Mouse (Mus musculus) stomach, postnatal 0 days (tissue): Measurements from ENCODE around the gene Ell3. TPM values are rescaled to one million over a fixed set of nuclear protein-coding genes. Genes with fewer than 3 reads are reported as not detected.
"Not testable (repeated sequence)": the region's sequence is repeated elsewhere in the genome, so short reads cannot be mapped to it uniquely, and the experiment has no call there.

Experiments used
- ATAC-seq: fragments of 200-750 bp; cut with Nextera tagmentation; 2 replicates; pipeline ENCODE4 v1.8.0; 2017; ENCODE audit not compliant: low FRiP score, low TSS enrichment
- DNase-seq: peaks from one replicate; pipeline ENCODE4 v3.0.0-alpha.2; 2016; ENCODE audit warnings: low spot score
- H3K27ac ChIP-seq: fragments of 300-500 bp; sonication (generic); replicated peaks from 2 replicates; pipeline ENCODE4 v1.5.1; 2014; ENCODE audit warnings: mild to moderate bottlenecking, control low read depth
- H3K27me3 ChIP-seq: fragments of 300-500 bp; sonication (generic); 2 replicates; pipeline ENCODE4 v1.6.1; 2014; ENCODE audit warnings: low read length; ENCODE audit not compliant: control insufficient read depth, insufficient read depth
- H3K36me3 ChIP-seq: fragments of 300-500 bp; sonication (generic); 2 replicates; pipeline ENCODE4 v1.6.1; 2014; ENCODE audit warnings: low read length, mixed read lengths; ENCODE audit not compliant: control insufficient read depth, insufficient read depth
- H3K4me1 ChIP-seq: fragments of 300-500 bp; sonication (generic); replicated peaks from 2 replicates; pipeline ENCODE4 v1.6.1; 2014; ENCODE audit warnings: antibody characterized with exemption; ENCODE audit not compliant: control insufficient read depth, insufficient read depth
- H3K4me2 ChIP-seq: fragments of 300-500 bp; sonication (generic); replicated peaks from 2 replicates; pipeline ENCODE4 v1.6.1; 2014; ENCODE audit warnings: low read depth, mild to moderate bottlenecking, control low read depth, moderate library complexity
- H3K4me3 ChIP-seq: fragments of 300-500 bp; sonication (generic); 2 replicates; pipeline ENCODE4 v1.5.1; 2014; ENCODE audit warnings: low read depth, low read length, control low read depth
- H3K9ac ChIP-seq: fragments of 300-500 bp; sonication (generic); 2 replicates; pipeline ENCODE4 v1.6.1; 2014; ENCODE audit warnings: mild to moderate bottlenecking, low read length, control low read depth, mixed read lengths
- H3K9me3 ChIP-seq: fragments of 300-500 bp; sonication (generic); 2 replicates; pipeline ENCODE4 v1.6.1; 2016; ENCODE audit warnings: low read length; ENCODE audit not compliant: control insufficient read depth
- CTCF ChIP-seq: IDR thresholded peaks from 2 replicates; pipeline ENCODE4 v1.5.1; 2016; ENCODE audit warnings: antibody characterized with exemption, low read depth, mild to moderate bottlenecking, moderate library complexity
- EP300 ChIP-seq: optimal IDR thresholded peaks from 2 replicates; pipeline ENCODE3; 2016; ENCODE audit warnings: antibody characterized with exemption
- WGBS: fragments of 180-500 bp; shearing (Covaris S2); extraction: QIAGEN DNeasy Blood & Tissue Kit; methylation state at CpG from one replicate; pipeline ENCODE4 v1.1.7; 2014; 5-methylcytosine and 5-hydroxymethylcytosine counted together
- polyA plus RNA-seq: library from polyadenylated mRNA; unstranded; fragments of >200 nt; fragmentation: Nextera tagmentation; extraction: Ambion mirVana; gene quantifications from 2 replicates; pipeline ENCODE4 v1.2.1, GENCODE M21; 2015

Ell3 gene
- polyA plus RNA-seq, result 4.9 and 5.4 TPM in 2 replicates

DNA sequence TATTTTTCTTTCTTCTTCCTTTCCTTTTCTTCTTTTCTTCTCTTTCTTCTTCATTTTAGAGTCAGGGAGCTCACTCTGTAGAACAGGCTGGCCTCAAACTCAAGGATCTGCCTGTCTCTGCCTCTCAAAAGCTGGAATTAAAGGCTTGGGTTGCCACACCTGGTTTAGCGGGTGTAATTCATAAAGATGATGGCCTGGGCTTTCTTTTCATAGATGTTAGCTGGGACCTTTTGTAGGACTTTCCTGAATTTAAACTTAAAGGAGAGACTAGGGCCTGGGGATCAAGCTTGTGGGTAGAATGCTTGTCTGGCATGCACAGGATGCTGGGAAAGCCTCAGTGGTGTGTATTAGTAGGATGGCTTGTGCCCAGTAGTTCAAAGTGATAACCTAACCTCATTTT lies at the start of gene Ell3:
Gene Ell3 (minus strand): TSS at position 101 of the 400 bp plus-strand sequence.
- Histone ChIP-seq H3K36me3 (0 out of 2 replicates have a peak, but pooled peaks cover 1% of the 10 kb centered on the region), H3K4me2 (peak within 1 kb of the TSS; percentile 91), H3K9ac (no peak within 1 kb of the TSS), H3K9me3 (no peaks in the 10 kb centered on the region), H3K27me3 (no peaks in the 10 kb centered on the region), H3K4me3 (peak within 1 kb of the TSS; percentile 41; the same call in 1 of the 2 replicates), H3K4me1 (0 out of 2 replicates have a peak, but pooled peaks cover 5% of the 10 kb centered on the region), H3K27ac (no peak within 1 kb of the TSS)
- WGBS, result 79% methylated on average over 1 of the region's 1 CpGs
- no peak for ATAC-seq
- TF ChIP-seq CTCF, result no peak
- TF ChIP-seq EP300, result no peak
- no peak for DNase-seq

DNA sequence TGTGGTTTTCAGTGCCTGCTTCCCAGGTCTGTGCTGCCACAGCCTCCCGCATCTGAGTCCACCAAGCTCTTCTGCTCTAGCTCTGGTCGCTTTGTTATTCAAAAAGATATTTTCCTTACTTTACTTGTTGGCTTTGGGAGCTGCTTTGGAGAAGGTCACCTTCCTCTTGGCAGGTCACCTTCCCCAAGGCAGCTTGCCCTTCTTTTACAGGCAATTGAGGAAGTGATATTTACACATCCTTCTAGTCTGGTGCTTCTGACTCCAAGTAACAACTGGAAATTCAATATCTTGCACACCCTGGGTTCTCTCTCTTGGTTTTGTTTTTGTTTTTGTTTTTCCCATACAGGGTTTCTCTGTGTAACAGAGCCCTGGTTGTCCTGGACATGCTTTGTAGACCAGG lies 40.3 kb upstream of the Ell3 start:
- not testable (repeated sequence) for H3K9me3 ChIP-seq, DNase-seq, ATAC-seq, H3K9ac ChIP-seq, H3K27ac ChIP-seq, H3K4me1 ChIP-seq, H3K27me3 ChIP-seq, H3K4me3 ChIP-seq, H3K36me3 ChIP-seq, H3K4me2 ChIP-seq
- WGBS, result 67% methylated on average over 1 of the region's 2 CpGs

DNA sequence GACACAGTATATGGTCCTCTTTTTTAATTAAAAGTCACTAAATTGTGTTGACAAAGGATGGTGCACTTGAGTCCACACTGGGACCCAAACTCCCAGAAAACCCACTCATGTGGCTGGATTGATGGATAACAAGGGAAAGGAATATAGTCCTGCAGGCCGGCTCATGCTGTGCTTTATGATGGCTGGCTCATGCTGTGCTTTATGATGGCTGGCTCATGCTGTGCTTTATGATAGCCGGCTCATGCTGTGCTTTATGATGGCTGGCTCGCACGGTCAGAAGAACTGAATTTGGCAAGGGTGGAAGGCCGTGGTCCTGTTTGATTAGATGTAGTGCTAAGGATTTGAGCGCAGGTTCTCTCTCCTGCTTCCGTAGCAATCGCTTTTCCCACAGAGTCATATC lies 39.5 kb upstream of the Ell3 start:
- H3K27ac ChIP-seq, result no peak overlapping the region
- no peaks in the 10 kb centered on the region for H3K9me3 ChIP-seq
- no peak for DNase-seq
- no peak overlapping the region for H3K4me2 ChIP-seq
- WGBS, result 76% methylated on average over 8 of the region's 8 CpGs
- ATAC-seq, result no peak
- no peak overlapping the region for H3K4me3 ChIP-seq
- no peak overlapping the region for H3K9ac ChIP-seq
- no peaks in the 10 kb centered on the region for H3K27me3 ChIP-seq
- TF ChIP-seq CTCF, result no peak
- TF ChIP-seq EP300, result no peak
- no peaks in the 10 kb centered on the region for H3K36me3 ChIP-seq
- H3K4me1 ChIP-seq, result no peaks in the 10 kb centered on the region

DNA sequence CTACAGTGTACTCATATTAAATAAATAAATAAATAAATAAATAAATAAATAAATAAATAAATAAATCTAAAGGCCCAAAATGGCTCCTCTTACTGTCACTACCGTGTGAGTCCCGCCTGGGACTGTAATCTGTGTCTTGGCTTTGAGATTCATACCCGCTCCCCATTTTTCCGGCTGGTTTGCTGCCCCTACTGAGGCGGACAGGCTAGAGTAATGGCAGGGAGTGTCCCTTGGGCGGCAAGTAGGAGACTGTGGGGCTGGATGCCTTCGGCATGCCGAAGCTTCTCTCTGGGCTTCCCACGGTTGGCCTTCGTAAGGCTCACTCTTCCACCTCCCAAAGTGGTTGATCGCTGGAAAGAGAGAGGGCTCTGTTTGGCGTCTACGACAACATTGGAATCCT lies 36.8 kb upstream of the Ell3 start:
- H3K27ac ChIP-seq, H3K9ac ChIP-seq, H3K27me3 ChIP-seq, H3K4me2 ChIP-seq, ATAC-seq, H3K36me3 ChIP-seq, H3K4me1 ChIP-seq, H3K4me3 ChIP-seq, H3K9me3 ChIP-seq, DNase-seq: not testable (repeated sequence)
- 82% methylated on average over 13 of the region's 13 CpGs for WGBS

DNA sequence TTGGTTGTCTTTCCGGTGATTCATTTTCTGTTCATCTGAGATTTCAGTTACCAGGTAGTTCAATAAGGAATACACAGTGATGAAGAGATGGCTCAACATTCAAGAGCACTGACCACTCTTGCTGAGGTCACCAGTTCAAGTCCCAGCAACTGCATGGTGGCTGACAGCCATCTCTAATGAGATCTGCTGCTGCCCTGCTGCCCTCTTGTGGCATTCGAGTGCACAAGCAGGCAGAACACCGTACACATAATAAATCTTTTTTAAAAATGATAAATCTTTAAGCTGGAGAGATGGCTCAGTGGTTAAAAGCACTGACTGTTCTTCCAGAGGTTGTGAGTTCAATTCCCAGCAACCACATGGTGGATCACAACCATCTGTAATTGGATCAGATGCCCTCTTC lies 36.4 kb upstream of the Ell3 start:
- Histone ChIP-seq H3K27ac (no peak overlapping the region), H3K9ac (no peak overlapping the region), H3K4me2 (no peak overlapping the region), H3K4me3 (no peak overlapping the region), H3K36me3 (no peaks in the 10 kb centered on the region), H3K9me3 (no peaks in the 10 kb centered on the region), H3K27me3 (no peaks in the 10 kb centered on the region), H3K4me1 (no peaks in the 10 kb centered on the region)
- ATAC-seq (no peak), DNase-seq (no peak)
- peak; percentile 73 for TF ChIP-seq CTCF
- no peak for TF ChIP-seq EP300
- 44% methylated on average over 3 of the region's 3 CpGs for WGBS

DNA sequence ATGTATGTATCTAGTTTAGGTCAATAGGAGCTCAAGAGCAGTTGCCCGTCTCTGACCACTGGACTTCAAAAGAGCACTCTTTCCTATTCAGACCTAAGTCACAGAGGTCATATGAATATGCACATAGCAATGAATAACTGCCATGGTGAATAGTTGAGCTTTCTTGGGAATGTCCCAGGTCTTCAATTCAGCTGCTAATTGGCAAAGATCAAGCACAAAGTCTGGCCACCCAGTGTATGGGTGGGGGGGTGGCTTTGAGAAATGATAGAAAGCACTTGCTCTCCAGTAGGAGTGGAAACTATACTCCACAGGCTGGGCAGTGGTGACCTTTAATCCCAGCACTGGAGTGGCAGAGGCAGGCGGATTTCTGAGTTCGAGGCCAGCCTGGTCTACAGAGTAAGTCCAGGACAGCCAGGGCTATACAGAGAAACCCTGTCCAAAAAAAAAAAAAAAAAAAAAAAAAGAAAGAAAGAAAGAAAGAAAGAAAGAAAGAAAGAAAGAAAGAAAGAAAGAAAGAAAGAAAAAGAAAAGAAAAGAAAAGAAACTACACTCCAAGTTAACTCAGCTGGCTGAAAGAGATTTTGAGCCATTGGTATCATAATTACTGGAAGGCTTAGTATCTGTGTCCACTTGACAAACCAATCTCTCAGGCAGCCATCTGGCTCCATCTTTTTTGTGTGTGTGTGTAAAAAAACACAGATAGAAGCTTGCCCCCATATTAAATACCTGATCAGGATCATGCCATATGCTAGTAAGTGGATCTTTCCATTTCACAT lies 33.6 kb upstream of the Ell3 start:
- 85% methylated on average over 3 of the region's 3 CpGs for WGBS
- no peak overlapping the region for H3K4me2 ChIP-seq
- DNase-seq, result no peak
- H3K4me3 ChIP-seq, result no peak overlapping the region
- H3K9ac ChIP-seq, result no peak overlapping the region
- H3K9me3 ChIP-seq, result no peaks in the 10 kb centered on the region
- H3K27me3 ChIP-seq, result no peaks in the 10 kb centered on the region
- TF ChIP-seq CTCF, result no peak
- no peak for TF ChIP-seq EP300
- no peaks in the 10 kb centered on the region for H3K4me1 ChIP-seq
- no peaks in the 10 kb centered on the region for H3K36me3 ChIP-seq
- no peak for ATAC-seq
- H3K27ac ChIP-seq, result no peak overlapping the region

DNA sequence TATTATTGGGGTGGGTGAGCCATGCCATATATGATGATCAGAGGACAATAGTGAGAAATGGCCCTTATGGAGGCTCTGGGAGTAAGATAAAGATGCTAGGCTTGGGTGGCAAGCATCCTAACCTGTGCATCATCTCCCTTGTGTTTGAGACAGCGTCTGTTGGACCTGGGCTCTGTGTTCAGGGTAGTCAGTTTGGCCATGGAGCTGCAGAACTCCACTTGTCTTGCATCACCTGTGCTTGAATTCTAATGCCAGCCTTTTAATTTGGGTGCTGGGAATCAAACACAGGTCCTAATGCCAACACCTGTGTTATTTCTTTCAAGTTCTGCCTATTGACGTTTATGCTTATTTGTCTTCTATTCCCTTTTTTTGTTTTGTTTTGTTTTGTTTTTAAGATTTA lies 31.2 kb upstream of the Ell3 start:
- H3K4me2 ChIP-seq, H3K27me3 ChIP-seq, H3K27ac ChIP-seq, H3K9ac ChIP-seq, ATAC-seq, H3K4me1 ChIP-seq, DNase-seq, H3K4me3 ChIP-seq, H3K9me3 ChIP-seq, H3K36me3 ChIP-seq: not testable (repeated sequence)
- 96% methylated on average over 2 of the region's 2 CpGs for WGBS
